Comparison of ENCODE assay signal across 8 mouse cellular contexts in genomic region chr12:85824438-85825264, GRCm38 (mm10). TPM values are rescaled to one million over a fixed set of nuclear protein-coding genes. Genes with fewer than 3 reads are reported as not detected.
A peak's percentile ranks its signal among the peaks of the same experiment; 100 is the strongest.
DNase-seq lines count a peak whose midpoint lies in the region; ATAC-seq lines count a peak whose summit lies in the region.

TSS of gene Erg28 (minus strand) at chr12:85824550.
TSS of gene Ttll5 (plus strand) at chr12:85824659.

- H3K36me3 ChIP-seq in hindbrain, embryonic 11.5 days (ENCODE audit: control insufficient read depth, insufficient read depth, low read length) = no peaks in the 10 kb centered on the region

- peak; percentile 99 for ATAC-seq in hindbrain, embryonic 11.5 days (ENCODE audit: low FRiP score)

- no peaks in the 10 kb centered on the region for H3K9me3 ChIP-seq in hindbrain, embryonic 11.5 days (ENCODE audit: control insufficient read depth, low read length)

- peak within 1 kb of the TSS; percentile 78 for H3K4me2 ChIP-seq in hindbrain, embryonic 11.5 days (replicated peaks; ENCODE audit: low read depth, low read length)

- peak within 1 kb of the TSS; percentile 71 for H3K9ac ChIP-seq in hindbrain, embryonic 11.5 days (ENCODE audit: low read depth, low read length)

- H3K4me1 ChIP-seq in hindbrain, embryonic 11.5 days (replicated peaks; ENCODE audit: control insufficient read depth, insufficient read depth, low read length) = peaks cover 4% of the 10 kb centered on the region; the same call in 1 of the 2 replicates

- WGBS in hindbrain, embryonic 11.5 days = under 1% methylated on average over 62 of the region's 67 CpGs

- H3K4me3 ChIP-seq in hindbrain, embryonic 11.5 days (ENCODE audit: low read depth, low read length) = peak within 1 kb of the TSS; percentile 72

- H3K27ac ChIP-seq in hindbrain, embryonic 11.5 days (ENCODE audit: low read depth, low read length) = peak within 1 kb of the TSS; percentile 92

- H3K27me3 ChIP-seq in hindbrain, embryonic 11.5 days (ENCODE audit: control insufficient read depth, insufficient read depth, low read length) = no peaks in the 10 kb centered on the region

- DNase-seq in Muller cell, postnatal 12 days (ENCODE audit: inconsistent ontology term) = peak; percentile 98
- peak; percentile 98 for DNase-seq in cerebellum, adult 9-11 months
- peak; percentile 93 to 95 for DNase-seq in frontal cortex, adult 2 months (ENCODE audit: extremely low spot score in 1 of 2, low spot score in 1 of 2)
- peak; percentile 95 for DNase-seq in hindbrain, embryonic 11.5 days (ENCODE audit: low spot score)
- DNase-seq in layer of hippocampus, postnatal 10 days (ENCODE audit: low spot score in 2 of 2) = peak; percentile 96
- DNase-seq in lung, postnatal 10 days = peak; percentile 95
- DNase-seq in ovary, postnatal 36 days (ENCODE audit: low spot score) = peak; percentile 94
- peak; percentile 95 for DNase-seq in thymus, postnatal 25 days

RNA-seq across cellular contexts. Expression of gene Erg28, which starts in this region (rescaled TPM):
- 54.6 and 57.9 TPM in 2 replicates for polyA plus RNA-seq in frontal cortex, adult 2 months (2012; rRNA removed)
- polyA plus RNA-seq in hindbrain, embryonic 11.5 days (2014; fragmentation: Nextera tagmentation; extraction: Ambion mirVana) = 107 and 121 TPM in 2 replicates
- 10 to 100 TPM; 70.3 to 73.2 TPM for total RNA-seq in layer of hippocampus, postnatal 10 days (2021)

RNA-seq across cellular contexts. Expression of gene Ttll5, which starts in this region (rescaled TPM):
- 28.7 and 30.0 TPM in 2 replicates for polyA plus RNA-seq in frontal cortex, adult 2 months (2012; rRNA removed)
- 18.7 and 25.6 TPM in 2 replicates for polyA plus RNA-seq in hindbrain, embryonic 11.5 days (2014; fragmentation: Nextera tagmentation; extraction: Ambion mirVana)
- 10 to 100 TPM; 40.3 to 41.3 TPM for total RNA-seq in layer of hippocampus, postnatal 10 days (2021)

Comparison
In these comparisons a context has a peak if more than half of its experiments do, and no peak if none do; other contexts are left out.
1. Peak in every context shown above with its lines: DNase-seq, ATAC-seq, H3K4me3 ChIP-seq and H3K27ac ChIP-seq.